Mouse (Mus musculus) gastrocnemius, postnatal 10 days (tissue): ENCODE results near the gene Pacsin3. TPM values are rescaled to one million over a fixed set of nuclear protein-coding genes. Genes with fewer than 3 reads are reported as not detected.

Experiments used
- DNase-seq: peaks from one replicate; pipeline ENCODE4 v3.0.0; 2021; ENCODE audit warnings: mixed read lengths
- total RNA-seq, 2 experiments: library from RNA; stranded (reverse); gene quantifications; 2 replicates each; pipeline ENCODE4 v1.2.3; 2021

Gene Pacsin3
- total RNA-seq, 2 experiments from 2014 or later, result 288 to 337 TPM

DNA sequence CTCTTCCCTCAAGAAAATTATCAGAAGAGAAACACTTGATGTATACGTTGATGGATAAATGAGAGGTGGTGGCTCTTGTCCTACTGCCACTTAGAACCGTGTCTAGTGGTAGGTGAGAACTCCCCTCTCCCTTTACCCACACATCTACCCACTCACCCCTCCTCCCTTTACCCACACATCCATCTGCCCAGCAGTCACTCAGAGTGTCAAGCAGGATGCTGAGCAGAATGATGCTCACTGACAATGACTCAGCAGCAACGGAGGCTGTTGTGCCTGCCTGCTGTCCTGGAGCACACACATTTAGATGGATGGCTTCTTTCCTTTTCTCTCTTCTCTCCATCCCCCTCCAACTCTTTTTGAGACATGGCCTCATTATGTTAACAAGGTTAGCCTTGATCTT, 47.1 kb downstream of the Pacsin3 start:
- no peak for DNase-seq

GRCm38 (mm10) chr2:91305926-91306325, 50.2 kb downstream of the Pacsin3 start:
- no peak for DNase-seq

- DNase-seq, result no peak
Measured at GRCm38 (mm10) chr2:91306589-91306988, 50.8 kb downstream of the Pacsin3 start.

DNA sequence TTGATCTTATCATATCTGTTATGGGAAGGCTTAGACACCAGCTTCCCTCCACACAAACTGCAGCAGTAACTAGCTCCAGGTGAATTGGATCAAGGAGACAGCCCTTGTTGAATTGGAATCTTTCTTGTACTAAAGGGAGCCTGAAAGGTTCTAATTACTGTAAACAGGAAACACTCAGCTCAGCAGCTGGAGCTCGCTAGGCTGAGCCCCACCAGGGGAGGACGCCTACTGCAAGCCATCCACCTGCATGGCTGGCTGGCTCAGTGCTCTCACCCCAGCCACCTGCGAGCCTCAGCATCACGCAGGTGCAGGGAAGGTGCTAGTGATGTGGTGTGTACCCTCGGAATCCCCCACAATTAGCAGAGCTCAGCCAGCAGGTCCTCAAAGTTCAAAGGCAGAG, 52.9 kb downstream of the Pacsin3 start:
- DNase-seq, result no peak

GRCm38 (mm10) chr2:91309546-91309945, 53.8 kb downstream of the Pacsin3 start:
- DNase-seq, result no peak

GRCm38 (mm10) chr2:91312578-91313311, 57.0 kb downstream of the Pacsin3 start:
- DNase-seq, result no peak

DNA sequence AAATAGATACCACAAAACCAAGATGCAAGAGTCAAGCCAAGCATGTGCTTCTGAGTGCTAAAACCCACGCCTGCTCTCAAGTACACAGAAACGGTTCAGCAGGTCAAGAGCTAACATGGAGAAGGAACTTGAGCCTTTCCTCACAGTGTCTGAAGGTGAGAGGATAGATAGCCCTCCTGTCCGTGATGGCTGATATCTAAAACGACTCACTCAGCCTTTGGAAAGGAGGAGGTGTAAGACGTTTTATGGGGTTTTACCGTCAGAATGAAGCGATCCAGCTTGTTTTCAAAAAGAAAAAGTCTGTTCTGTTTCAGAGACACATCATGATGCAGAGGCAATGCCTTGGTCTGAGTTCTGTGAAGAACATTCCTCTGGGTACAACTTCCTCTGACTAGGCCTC, 58.4 kb downstream of the Pacsin3 start:
- DNase-seq, result no peak

Other genes with a start within 250 kb of the Pacsin3 start
- gene Rapsn, start 220.3 kb upstream of the Pacsin3 start, total RNA-seq, result 10 to 100 TPM; 32.5 to 32.8 TPM
- gene Psmc3, start 201.9 kb upstream of the Pacsin3 start, total RNA-seq, result 100 to 1,000 TPM; 336 to 337 TPM
- 10 to 100 TPM; 27.8 to 40.8 TPM for gene Slc39a13, start 185.5 kb upstream of the Pacsin3 start, total RNA-seq
- 1 to 10 TPM; 3.2 to 6.4 TPM for gene Spi1, start 173.6 kb upstream of the Pacsin3 start, total RNA-seq
- under 1 TPM; 0.12 to 0.20 TPM for gene Mybpc3, start 137.8 kb upstream of the Pacsin3 start, total RNA-seq
- gene Madd, start 72.1 kb upstream of the Pacsin3 start, total RNA-seq, result 1 to 10 TPM; 5.3 to 6.0 TPM
- gene Nr1h3, start 53.1 kb upstream of the Pacsin3 start, total RNA-seq, result 1 to 10 TPM; 3.7 to 4.0 TPM
- gene Acp2, start 53.1 kb upstream of the Pacsin3 start, total RNA-seq, result 10 to 100 TPM; 13.0 to 17.4 TPM
- gene Ddb2, start 19.0 kb upstream of the Pacsin3 start, total RNA-seq, result 1 to 10 TPM; 4.2 to 7.6 TPM
- gene Arfgap2, start 9.0 kb downstream of the Pacsin3 start, total RNA-seq, result 10 to 100 TPM; 77.1 to 84.3 TPM
- gene 1110051M20Rik, start 188.8 kb downstream of the Pacsin3 start, total RNA-seq, result 10 to 100 TPM; 12.0 to 12.2 TPM
- gene Lrp4, start 201.6 kb downstream of the Pacsin3 start, total RNA-seq, result 10 to 100 TPM; 20.9 to 25.7 TPM